Mouse (Mus musculus) inflammation-experienced regulatory T-cells, adult 6 months (primary cell): ENCODE measurements at regions not wholly inside any gene's neighbourhood (a gene's known extent, or its start where the extent isn't known, plus 50 kb on each side); places are given as distances from the start of the nearest gene placed in this dataset.
"Not testable (repeated sequence)": the region's sequence is repeated elsewhere in the genome, so short reads cannot be mapped to it uniquely, and the experiment has no call there.

ENCODE experiments used
- ATAC-seq: one replicate; pipeline ENCODE4 v1.8.0; 2017

DNA sequence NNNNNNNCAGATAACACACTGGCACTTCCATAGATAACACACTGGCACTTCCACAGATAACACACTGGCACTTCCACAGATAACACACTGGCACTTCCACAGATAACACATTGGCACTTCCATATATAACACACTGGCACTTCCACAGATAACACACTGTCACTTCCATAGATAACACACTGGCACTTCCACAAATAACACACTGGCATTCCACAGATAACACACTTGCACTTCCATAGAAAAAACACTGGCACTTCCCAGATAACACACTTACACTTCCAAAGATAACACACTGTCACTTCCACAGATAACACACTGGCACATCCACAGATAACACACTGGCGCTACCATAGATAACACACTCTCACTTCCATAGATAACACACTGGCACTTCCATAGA lies 105.7 kb upstream of the Afdn start:
- not testable (repeated sequence) for ATAC-seq

DNA sequence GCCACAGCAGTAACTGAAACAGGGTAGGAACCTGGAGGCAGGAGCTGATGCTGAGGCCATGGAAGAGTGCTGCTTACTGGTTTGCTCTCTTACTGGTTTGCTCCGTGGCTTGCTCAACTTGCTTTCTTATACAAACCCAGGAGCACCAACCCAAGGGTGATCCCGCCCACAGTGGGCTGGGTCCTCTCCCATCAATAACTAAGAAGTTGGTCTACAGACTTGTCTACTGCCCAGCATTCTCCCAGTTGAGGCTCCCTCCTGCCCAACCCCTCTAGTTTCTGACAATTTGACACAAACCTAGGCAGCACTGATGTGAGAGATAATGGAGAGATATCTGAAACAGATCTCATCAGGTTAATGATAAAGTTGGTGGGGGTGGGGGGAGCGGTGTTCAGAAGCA lies 104.3 kb upstream of the Afdn start:
- ATAC-seq = no peak

DNA sequence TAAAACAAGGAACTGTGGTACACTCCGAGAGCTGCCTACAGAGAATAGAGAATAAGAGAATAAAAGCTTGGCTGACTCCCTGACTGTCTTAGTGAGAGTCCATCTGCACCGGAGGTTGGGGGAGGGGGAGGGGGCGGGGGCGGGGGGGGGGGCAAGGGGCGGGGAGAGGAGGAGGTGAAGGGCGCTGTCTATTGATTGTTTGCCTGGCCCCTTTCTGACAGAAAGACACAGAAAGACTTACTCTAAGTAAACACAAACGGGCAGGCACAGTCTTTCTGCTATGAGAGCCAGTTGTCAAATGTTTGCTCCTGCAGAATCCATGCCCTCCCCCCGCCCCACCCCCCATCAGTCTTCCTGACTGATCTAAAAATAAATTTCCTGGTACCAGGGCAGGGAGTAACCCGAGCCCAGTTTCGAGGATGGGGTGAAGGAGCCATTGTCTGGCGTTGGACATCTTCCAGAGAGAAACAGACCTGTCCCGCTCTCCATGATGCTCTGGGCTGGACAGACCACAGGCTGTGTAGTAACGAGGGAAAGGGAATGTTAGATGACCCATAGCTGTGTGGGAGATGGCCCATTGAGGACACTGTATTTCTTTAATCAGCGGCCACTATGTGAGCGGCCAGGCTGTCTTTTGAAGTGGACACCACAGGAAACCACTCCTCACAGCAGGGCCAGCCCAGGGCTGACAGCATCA lies 103.7 kb upstream of the Afdn start:
- no peak for ATAC-seq

DNA sequence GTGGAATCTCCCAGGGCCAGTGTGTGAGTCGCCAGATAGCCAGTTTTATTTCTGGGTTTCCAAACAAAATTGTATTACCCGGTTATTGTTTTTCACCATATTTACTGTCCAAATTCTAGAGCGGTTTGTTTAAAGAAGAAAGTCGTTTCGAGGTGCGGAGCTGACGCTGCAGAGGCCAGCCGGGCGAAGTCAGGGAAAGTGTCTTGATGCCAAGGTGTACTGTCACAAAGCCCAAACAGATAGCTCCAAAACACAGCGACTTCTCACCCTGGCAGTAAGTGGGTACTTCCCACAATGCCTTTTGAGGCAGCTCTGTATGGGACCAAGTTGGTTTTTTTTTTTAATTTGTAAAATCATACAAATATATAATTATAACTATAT lies 103.2 kb upstream of the Afdn start:
- ATAC-seq = no peak

DNA sequence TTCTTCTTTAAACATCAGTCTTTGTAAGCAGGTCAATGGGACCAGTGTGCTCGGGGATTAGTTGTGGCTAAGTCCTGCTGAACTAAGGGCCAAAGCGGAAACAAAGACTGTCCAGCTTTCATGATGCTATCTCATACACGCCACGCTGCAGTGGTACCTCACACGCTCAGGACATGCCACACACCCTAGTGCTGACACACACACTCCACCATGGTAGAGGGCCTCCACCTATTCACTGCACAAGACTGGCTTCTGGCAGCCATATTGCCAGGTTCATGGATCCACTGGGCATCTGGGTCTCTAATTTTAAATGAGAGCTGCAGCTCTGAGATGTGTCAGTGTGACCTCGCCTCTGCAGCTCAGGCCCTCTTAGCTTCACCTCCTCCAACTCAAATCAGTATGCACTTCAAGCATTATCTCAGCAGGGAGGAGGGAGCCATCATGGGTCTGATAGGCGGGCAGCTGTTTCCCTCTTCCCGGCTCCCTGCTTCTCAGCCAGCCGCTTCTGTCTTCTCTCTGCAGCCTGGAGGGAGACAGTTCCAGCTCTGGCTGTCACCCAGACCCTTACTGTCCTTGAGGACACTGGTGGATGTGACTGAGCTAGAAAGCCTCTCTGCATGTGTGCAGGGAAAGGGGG lies 102.6 kb upstream of the Afdn start:
- ATAC-seq = no peak

DNA sequence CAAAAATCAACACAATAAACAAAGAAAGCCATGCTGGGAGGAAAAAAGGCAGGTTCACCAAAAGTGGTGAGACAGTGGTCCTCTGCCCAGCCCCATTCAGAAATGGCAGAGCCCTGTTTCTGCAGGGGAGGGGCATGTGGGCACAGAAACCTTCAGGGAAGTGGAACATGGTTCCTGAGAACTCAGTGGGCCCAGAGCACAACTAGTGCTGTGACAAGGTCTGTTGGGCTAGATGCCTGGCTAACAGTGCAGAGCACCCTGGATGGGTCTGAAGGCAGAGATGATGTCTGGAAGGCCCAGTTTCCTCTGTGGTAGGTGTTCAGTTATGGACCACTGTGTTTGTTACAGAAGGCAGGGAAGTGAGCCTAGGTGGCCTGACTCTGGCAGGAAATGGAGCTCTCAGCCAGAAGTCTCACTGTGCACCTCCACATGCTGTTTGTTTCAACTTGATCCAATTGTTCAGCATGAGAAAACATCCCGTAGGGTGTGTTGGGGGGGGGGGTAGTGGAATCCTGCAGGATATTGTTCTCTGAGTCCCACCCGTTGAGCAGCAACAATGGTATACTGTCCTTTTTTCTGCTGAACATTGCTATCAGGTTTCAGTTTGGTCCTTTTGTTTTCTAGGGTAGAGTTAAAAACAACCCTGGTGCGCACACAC lies 101.9 kb upstream of the Afdn start:
- no peak for ATAC-seq

DNA sequence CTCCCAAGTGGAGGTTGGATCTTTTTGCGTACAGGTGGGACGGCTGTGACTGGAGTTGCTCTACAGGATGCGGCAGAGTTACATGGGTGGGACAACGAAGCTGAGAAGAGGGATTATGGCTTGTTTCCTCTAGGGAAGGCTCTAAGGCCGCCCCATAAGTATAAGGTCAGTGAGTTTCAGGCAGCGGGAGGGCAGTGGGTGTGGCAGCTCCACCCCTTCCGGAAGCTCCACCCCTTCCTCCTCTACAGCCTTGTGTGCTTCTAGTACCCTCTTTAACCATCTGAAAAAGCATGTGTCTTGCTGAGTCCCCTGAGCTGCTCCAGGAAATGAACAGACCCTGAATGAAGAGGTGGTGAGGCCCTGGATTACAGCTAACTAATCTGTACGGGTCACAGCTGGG lies 101.2 kb upstream of the Afdn start:
- peak; percentile 69 for ATAC-seq

DNA sequence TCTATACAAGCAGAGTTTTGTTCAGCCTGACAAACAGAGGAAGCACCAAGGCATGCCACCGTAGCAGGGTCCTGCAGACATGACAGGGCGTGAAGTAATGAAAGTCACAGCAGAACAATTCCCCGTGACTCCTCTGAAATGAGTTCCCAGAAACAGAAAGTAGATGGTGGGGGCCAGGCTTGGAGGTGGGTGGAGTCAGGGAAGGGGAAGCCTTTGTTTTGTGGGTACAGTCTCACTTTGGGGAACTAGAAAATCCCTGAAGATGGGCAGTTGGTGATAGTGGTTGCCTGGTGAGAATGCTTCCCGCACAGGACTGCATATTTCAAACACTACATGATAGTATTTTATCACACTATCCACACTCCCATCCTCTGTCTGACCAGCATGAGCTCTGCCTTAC lies 100.4 kb upstream of the Afdn start:
- peak; percentile 35 for ATAC-seq

DNA sequence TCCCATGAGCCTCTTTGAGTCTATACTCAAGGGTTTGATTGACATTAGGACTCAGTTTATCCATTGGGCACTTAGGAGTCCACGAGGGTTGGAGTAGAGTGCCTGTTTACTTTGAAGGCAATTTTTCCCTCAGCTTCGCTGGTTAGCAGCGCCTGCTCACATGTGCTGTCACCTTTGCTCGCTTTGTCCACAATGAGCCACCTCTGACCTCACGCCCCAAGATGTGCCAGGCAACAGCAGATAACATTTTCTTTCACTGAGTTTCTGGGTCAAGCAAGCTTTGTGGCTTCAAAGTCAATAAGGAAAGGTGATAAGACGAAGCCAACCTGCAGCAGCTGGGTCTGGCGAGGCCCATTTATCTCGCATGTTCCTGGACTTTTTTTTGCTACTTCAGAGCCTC lies 99.3 kb upstream of the Afdn start:
- ATAC-seq = no peak

DNA sequence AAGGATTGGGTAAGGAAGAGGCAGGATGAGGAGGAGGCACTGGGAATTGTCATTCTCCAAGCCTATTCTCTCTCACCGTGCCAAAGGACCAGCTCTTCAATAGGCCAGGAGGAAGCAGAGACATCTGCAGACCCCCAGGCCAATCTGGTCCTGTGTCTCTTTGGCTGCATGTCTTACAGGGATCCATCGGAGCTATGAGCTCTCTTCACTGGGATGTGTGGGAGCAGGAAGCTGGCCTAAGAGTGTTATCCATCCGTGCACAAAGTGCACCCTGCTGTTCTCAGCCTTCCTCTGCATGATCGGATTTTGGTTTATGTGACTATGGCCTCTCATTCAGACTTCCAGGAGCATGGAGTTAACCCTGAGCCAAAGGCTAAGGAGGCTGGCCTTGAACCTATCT lies 98.2 kb upstream of the Afdn start:
- ATAC-seq = no peak
